Mouse (Mus musculus): ENCODE data around the gene Cxcr2. TPM values are rescaled to one million over a fixed set of nuclear protein-coding genes. Genes with fewer than 3 reads are reported as not detected.
A peak's percentile ranks its signal among the peaks of the same experiment; 100 is the strongest.
"Not testable (repeated sequence)": the region's sequence is repeated elsewhere in the genome, so short reads cannot be mapped to it uniquely, and the experiment has no call there.

The Cxcr2 gene
- total RNA-seq, 4 experiments from 2014 or later = not detected

DNA sequence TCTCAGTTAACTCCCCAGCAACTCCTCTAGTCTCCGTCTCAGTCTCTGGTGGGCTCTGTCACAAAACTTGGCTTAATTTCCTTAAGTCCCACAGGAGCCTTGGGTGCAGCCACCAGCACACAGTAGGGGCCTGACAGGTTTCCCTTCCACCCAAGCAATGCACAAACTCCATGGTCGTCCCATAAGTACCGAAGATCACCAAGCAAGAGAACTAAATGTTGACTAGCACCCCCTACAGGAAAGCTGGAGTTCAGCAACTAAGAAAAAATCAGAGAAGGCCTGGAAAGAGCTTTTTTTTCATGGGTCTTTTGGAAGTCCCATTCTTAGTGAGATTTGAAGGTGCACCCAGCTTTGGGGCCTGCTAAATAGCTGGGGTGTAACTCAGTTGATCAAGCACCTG, 14.4 kb upstream of the Cxcr2 start:
- DNase-seq (ENCODE audit: low spot score in 2 of 2) = no peak

- DNase-seq (ENCODE audit: low spot score in 2 of 2) = peak in 1 of 2 experiments; percentile 34
Observed at GRCm38 (mm10) chr1:74141781-74142180, 12.0 kb upstream of the Cxcr2 start.

DNA sequence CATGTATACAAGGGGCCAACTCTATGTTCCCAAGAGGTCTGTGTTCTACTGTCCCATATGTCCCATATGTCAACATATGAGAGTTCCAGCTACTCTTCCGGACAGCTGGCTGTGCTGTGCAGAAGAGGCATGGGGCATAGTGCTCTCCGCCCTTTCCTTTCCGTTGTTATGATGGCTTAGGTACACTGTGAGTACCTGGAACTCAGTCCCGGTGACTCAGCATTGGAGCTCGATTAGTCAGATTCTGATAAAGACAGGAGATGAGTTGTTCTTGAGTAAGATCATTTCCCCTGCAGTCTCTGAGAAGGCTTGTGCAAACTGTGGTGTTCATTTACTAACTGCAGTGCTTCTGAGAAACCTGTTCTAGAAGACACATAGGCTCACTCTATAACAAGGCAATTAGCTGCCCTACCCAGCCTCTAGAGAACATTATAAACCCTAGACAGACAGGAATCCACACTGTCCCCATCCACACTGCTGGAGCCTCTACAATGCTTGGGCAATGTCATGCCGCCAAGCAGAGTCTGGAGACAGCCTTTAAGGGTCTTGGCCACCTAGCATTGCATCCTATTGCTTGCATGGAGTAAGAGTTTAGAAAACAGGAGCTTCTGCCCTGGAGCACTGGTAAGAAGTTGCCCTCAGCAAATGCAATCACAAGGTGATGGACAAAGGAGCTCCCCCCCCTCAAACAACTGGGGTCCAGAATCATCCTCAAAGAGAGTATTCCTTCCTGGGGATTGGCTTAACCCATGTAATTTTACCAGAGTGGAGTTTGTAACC, 4.5 kb upstream of the Cxcr2 start:
- no peak for DNase-seq (ENCODE audit: low spot score in 2 of 2)

DNA sequence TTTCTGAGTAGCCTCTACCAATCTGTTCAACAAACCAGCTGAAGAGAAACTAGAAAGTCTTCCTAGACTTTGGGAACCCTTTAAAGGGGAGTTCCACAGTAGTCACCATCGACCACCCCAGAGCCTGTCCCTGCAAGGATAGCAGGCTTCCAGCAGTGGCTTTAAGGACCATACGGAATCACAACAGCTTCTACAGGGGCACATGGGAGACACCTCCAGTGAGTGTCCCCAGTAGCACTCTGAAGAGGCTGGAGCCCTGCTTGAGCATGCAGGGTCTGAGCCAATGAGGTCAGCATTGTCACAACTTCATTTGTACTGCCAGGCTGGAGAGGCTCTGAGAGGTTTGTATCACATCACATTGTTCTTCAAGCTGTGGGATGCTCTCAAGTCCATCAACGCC, 3.7 kb upstream of the Cxcr2 start:
- no peak for DNase-seq (ENCODE audit: low spot score in 2 of 2)

DNA sequence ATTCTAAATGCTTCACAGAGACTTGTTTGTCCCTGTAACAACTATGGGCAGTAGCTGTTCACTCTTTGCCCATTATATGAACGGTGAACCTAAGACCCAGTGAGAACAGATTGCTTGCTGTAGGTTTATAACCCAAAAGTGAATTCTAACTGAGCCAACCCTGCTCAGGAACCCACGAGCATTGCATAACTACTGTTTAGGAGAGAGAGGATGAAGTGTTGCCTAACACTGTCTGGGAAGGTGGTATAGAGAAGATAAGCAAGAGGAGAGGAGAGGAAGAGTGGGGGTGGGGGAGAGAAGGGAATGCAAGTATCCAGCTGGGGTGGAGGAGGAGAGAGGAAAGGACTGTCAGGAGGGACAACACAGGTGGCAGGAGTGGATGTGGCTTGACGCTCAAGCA, 2.7 kb upstream of the Cxcr2 start:
- no peak for DNase-seq (ENCODE audit: low spot score in 2 of 2)

DNA sequence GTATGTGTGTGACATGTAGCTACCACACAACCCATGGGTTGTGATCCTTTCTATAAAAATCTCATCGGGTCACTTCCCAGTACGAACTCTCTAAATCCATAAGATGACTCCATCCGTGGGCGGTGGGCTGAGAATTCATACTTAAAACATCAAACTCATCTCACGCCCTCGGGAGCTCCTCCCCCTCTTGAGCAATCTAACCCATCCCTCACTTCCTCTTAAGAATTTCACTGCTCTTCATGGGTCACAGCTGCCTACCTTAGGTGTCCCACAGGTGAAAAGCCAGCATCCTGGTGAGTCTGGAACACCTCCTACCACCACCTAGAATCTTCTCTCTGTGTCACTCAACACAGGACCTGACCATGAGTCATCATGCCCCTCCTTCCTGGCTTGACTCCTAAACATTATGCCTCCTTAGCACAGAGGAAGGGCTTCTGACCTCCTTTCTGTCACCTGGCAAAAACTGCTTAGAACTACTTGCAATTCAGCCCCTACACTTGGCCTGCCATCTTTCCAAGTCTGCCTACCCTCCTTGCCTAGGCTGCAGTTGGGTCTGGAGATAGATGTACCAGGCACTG, 1.7 kb downstream of the Cxcr2 start:
- DNase-seq (ENCODE audit: low spot score in 2 of 2) = no peak

DNA sequence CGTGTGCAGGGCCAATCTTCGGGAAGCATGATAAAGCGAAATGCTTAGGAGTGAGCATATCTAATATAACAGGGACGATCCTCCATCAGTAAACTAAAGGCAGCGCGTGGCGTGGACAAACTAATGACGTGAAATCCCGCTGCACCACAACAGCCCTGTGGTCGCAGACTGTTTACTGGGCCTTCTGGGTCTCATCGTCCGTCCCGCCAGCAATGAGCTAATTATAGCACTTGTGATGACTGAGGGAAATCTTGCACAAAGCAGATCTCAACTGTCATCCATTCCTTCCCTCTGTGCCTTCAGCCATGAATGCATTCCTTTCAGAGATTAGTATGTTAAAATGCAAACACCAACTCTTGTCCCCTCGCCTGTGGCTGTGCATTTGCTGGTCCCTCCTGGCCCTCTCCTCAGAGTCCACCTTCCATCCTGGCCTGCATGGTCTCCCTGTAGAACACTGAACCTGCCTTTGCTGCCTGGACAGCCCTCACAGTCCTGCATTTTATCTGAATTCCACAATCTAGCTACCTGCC, 2.7 kb downstream of the Cxcr2 start:
- DNase-seq (ENCODE audit: low spot score in 2 of 2) = no peak

DNA sequence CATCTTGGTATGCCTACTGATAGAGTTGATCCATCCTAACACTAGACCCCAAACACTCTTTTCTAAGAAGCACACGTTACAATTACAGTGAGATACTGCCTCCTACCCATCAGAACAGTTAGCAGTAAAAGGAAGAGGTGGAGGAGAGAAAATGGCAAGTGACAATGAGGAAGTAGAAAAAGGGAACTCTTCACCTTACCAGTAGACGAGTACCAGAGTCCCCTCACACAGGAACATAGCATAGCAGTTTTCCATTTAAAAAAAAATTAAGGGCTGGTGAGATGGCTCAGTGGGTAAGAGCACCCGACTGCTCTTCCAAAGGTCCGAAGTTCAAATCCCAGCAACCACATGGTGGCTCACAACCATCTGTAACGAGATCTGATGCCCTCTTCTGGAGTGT, 5.8 kb downstream of the Cxcr2 start:
- DNase-seq (ENCODE audit: low spot score in 2 of 2) = not testable (repeated sequence)

DNA sequence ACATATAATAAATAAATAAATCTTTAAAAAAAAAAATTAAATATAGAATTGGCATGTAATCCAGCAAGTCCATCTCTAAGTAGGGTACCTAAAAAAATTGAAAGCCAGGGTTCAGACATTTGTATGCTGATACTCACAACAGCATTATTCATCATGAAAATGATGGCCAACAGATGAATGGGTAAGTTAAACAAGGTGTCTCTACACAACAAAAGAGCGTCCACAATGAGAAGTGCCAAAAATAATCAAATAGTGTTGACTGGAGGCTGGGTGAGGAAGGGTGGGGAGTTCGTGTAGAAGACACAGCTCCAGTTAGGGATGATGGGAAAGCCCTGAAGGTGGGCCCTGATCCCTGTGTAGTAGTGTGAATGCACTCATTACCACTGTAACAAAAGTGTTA, 6.2 kb downstream of the Cxcr2 start:
- DNase-seq (ENCODE audit: low spot score in 2 of 2) = no peak

DNA sequence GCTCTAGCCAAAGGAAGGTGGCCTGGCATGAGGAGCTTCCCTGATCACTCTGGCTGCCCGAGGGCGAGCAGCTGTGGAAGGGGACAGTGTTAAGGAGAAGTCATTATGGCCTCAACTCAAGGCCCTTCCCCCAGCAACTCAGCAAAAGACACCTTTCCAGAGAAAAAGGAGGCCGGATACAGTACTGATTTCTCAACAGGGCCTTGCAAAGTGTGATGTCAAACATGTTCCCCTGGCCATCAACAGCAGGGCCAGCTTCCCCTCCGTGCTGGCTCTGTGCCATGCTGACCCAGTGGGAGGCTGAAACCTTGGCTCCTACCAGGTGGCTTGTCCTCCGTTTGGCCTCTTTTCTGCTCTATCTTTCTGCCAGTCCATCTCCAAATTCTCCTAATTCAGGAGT, 13.3 kb downstream of the Cxcr2 start:
- no peak for DNase-seq (ENCODE audit: low spot score in 2 of 2)

GRCm38 (mm10) chr1:74169721-74170120, 15.9 kb downstream of the Cxcr2 start:
- DNase-seq (ENCODE audit: low spot score in 2 of 2) = no peak

DNA sequence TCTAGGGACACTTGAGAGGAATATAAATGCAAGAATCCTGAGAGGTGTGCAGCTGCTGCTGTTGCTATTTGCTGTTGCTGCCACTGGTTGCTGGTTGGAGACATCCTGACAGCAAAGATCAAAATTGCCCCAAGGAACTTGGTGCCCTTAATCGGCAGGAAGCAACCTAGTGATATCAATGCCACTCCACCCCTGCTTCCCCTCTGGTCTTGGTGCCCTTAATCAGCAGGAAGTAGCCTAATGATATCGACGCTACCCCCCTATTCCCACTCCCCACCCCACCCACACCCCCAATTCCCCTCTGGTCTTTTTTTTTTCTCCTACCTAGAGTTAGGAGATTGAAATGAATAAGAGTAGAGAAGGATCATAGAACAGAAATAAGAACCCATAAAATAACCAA, 18.9 kb downstream of the Cxcr2 start:
- no peak for DNase-seq (ENCODE audit: low spot score in 2 of 2)

GRCm38 (mm10) chr1:74175731-74176130, 21.9 kb downstream of the Cxcr2 start:
- no peak for DNase-seq (ENCODE audit: low spot score in 2 of 2)

- no peak for DNase-seq (ENCODE audit: low spot score in 2 of 2)
Observed at GRCm38 (mm10) chr1:74178618-74179017, 24.8 kb downstream of the Cxcr2 start.

GRCm38 (mm10) chr1:74179624-74180408, 26.0 kb downstream of the Cxcr2 start:
- no peak for DNase-seq (ENCODE audit: low spot score in 2 of 2)

GRCm38 (mm10) chr1:74181462-74181861, 27.7 kb downstream of the Cxcr2 start:
- no peak for DNase-seq (ENCODE audit: low spot score in 2 of 2)

DNA sequence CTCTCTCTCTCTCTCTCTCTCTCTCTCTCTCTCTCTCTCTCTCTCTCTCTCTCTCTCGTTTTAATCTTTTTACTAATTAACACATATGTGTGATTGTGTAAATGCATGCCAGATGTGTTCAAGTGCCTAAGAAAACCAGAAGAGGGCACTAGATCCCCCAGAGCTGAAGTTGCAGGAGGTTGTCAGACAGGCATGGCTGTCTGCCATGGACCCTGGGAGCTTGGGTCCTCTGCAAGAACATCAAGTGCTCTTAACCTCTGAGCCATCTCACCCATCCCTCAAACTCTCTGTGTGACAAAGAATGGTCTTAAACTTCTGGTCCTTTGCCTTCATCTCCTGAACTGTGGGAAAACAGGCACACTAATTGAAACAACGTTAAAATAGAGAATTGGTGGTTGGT, 29.2 kb downstream of the Cxcr2 start:
- no peak for DNase-seq (ENCODE audit: low spot score in 2 of 2)

DNA sequence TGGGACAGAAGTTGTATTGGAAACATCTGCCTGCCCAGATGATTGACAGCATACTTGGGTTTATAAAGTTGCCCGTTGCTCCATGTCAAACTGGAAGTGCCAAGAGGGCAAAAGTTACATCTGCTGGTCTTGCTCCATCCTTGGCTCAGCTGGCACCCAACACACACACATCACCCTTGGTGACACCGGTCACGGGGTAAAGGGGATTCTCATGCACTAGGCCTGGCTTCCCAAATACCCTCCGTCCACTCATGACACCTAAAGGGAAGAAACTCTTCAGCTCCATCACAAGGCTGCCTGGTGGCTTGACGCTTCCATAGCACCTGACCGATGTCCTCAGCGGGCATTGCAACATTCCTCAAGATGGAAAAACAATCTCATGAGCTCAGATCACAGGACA, 36.7 kb downstream of the Cxcr2 start:
- DNase-seq (ENCODE audit: low spot score in 2 of 2) = no peak

DNA sequence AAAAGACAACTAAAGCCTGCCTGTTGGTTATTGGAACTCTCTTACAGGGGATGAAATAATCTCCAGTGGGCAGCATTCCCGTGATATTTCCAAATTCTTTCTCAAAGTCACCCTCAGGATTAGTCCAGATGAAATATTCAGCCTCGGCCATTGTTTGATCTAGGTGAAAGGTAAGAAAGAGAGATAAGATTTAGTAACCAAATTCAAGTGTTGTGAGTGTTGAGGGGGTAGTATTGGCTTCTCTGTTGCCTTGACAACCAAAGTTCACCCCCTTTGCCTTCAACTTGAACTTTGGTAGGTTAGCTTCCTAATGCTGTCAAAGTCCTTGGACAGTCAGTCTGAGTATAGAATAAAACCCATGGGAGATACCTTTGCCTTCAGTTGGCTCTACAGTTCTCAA, 38.9 kb downstream of the Cxcr2 start:
- DNase-seq (ENCODE audit: low spot score in 2 of 2) = no peak

DNA sequence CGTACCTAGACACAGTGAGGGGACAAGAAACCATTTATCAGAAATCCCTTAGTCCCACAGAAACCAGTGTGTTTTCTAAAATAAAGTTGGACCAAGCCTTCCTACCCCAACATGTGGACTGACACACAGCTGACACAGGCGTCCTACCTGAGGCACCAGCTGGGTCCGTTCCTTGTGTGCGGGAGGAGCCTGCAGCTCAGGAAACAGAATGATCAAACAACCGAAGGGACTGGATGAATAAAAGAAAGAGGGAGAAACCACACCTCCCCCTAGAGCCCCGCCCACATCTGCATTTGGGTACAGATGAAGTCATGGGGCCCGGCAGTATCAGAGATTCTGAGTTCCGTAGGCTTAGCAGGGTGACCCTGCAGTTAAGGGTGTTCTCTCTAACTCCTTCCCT, 40.7 kb downstream of the Cxcr2 start, which contains the start of gene Cxcr1:
Gene Cxcr1, minus strand, starts transcription at position 187 of the 400 bp plus-strand sequence.
- no peak for DNase-seq (ENCODE audit: low spot score in 2 of 2)

GRCm38 (mm10) chr1:74195961-74196360, 42.2 kb downstream of the Cxcr2 start:
- DNase-seq (ENCODE audit: low spot score in 2 of 2) = no peak

Data from layer of hippocampus, adult 8-10 months (tissue).